ENCODE assay signal across 18 mouse cellular contexts in genomic region chr7:128617587-128617986, GRCm38 (mm10).
"Had no signal": no experiment of that assay in that cellular context is flagged by ENCODE, and none has a peak within 500 bp of the region (broad histone marks: within the 10 kb centered on the region; RNA-seq: fewer than 3 reads in every experiment).

No protein-coding gene starts in this region.

- H3K27me3 ChIP-seq: lung, embryonic 15.5 days; megakaryocyte, embryonic 14.5 days; midbrain, embryonic 13.5 days had no signal

- H3K36me3 ChIP-seq: lung, embryonic 15.5 days; midbrain, embryonic 10.5 days; midbrain, embryonic 13.5 days had no signal

- ATAC-seq: inflammation-experienced regulatory T-cells, adult 6 months; midbrain, embryonic 13.5 days; midbrain, embryonic 16.5 days had no signal

- H3K4me3 ChIP-seq: left cerebral cortex, adult 2 months; lung, embryonic 15.5 days; megakaryocyte, embryonic 14.5 days; midbrain, embryonic 10.5 days; midbrain, embryonic 13.5 days had no signal

- H3K4me1 ChIP-seq: lung, embryonic 15.5 days had no signal

- H3K9me3 ChIP-seq: lung, embryonic 15.5 days; megakaryocyte, embryonic 14.5 days; midbrain, embryonic 10.5 days; midbrain, embryonic 13.5 days had no signal

- DNase-seq: kidney, adult 18-20 months; kidney, adult 9 months; kidney, postnatal 14 days; kidney, postnatal 4 days; layer of hippocampus, postnatal 36 days; lung, adult 18-20 months; lung, postnatal 10 days; lung, postnatal 36 days; thymus, adult 2 months; thymus, postnatal 14 days; thymus, postnatal 4 days had no signal

- H3K4me2 ChIP-seq: lung, embryonic 15.5 days; midbrain, embryonic 13.5 days had no signal

- H3K9ac ChIP-seq: lung, embryonic 15.5 days; midbrain, embryonic 13.5 days had no signal

- H3K27ac ChIP-seq: left cerebral cortex, adult 2 months; lung, embryonic 15.5 days; midbrain, embryonic 10.5 days; midbrain, embryonic 13.5 days had no signal
